Mouse (Mus musculus): ENCODE measurements around the gene Tmem243.

- TF ChIP-seq CTCF (IDR thresholded peaks at IDR 0.05; ENCODE audit: borderline replicate concordance, control insufficient read depth, extremely low read depth, insufficient read depth, low read length, poor library complexity) (no peak), POLR2A (IDR thresholded peaks at IDR 0.05; ENCODE audit: control insufficient read depth, extremely low read depth, insufficient read depth, low read length, poor library complexity) (no peak)
These were observed 56.9 kb downstream of the Tmem243 start for GRCm38 (mm10) chr5:9157336-9157735.

All from thymus, adult 2 months (tissue).